Mouse (Mus musculus) liver, embryonic 15.5 days (tissue): ENCODE measurements around the gene Emg1. TPM values are rescaled to one million over a fixed set of nuclear protein-coding genes. Genes with fewer than 3 reads are reported as not detected.

Experiments used
- ATAC-seq: fragments of 200-750 bp; cut with Nextera tagmentation; 2 replicates; pipeline ENCODE4 v1.8.0; 2017; ENCODE audit warnings: moderate number of reproducible peaks, mild to moderate bottlenecking, moderate library complexity; ENCODE audit not compliant: insufficient read depth
- H3K27ac ChIP-seq: fragments of 300-500 bp; sonication (generic); replicated peaks from 2 replicates; pipeline ENCODE4 v1.5.1; 2015; ENCODE audit warnings: mild to moderate bottlenecking, inconsistent platforms
- H3K27me3 ChIP-seq: fragments of 300-500 bp; sonication (generic); 2 replicates; pipeline ENCODE4 v1.6.1; 2015; ENCODE audit warnings: mild to moderate bottlenecking, inconsistent platforms
- H3K36me3 ChIP-seq: fragments of 300-500 bp; sonication (generic); replicated peaks from 2 replicates; pipeline ENCODE4 v1.6.1; 2015; ENCODE audit warnings: moderate library complexity, mild to moderate bottlenecking, inconsistent platforms
- H3K4me1 ChIP-seq: fragments of 300-500 bp; sonication (generic); replicated peaks from 2 replicates; pipeline ENCODE4 v1.6.1; 2015; ENCODE audit warnings: inconsistent platforms
- H3K4me2 ChIP-seq: fragments of 300-500 bp; sonication (generic); 2 replicates; pipeline ENCODE4 v1.6.1; 2015; ENCODE audit warnings: moderate library complexity, mild to moderate bottlenecking, inconsistent platforms
- H3K4me3 ChIP-seq: fragments of 300-500 bp; sonication (generic); replicated peaks from 2 replicates; pipeline ENCODE4 v1.5.1; 2015; ENCODE audit warnings: mild to moderate bottlenecking, inconsistent platforms
- H3K9ac ChIP-seq: fragments of 300-500 bp; sonication (generic); 2 replicates; pipeline ENCODE4 v1.6.1; 2015; ENCODE audit warnings: moderate library complexity, mild to moderate bottlenecking, inconsistent platforms
- H3K9me3 ChIP-seq: fragments of 300-500 bp; sonication (generic); replicated peaks from 2 replicates; pipeline ENCODE4 v1.6.1; 2016; ENCODE audit warnings: inconsistent platforms
- WGBS: fragments of 180-500 bp; shearing (Covaris S2); methylation state at CpG from one replicate; pipeline ENCODE4 v1.1.7; 2015; ENCODE audit warnings: mixed read lengths; ENCODE audit not compliant: insufficient replicate concordance; 5-methylcytosine and 5-hydroxymethylcytosine counted together
- polyA plus RNA-seq: library from polyadenylated mRNA; unstranded; fragments of >200 nt; fragmentation: Nextera tagmentation; extraction: Ambion mirVana; gene quantifications from 2 replicates; pipeline ENCODE4 v1.2.1, GENCODE M21; 2015

Gene Emg1
- polyA plus RNA-seq, 1 experiment from 2014 or later: 128 TPM

- Histone ChIP-seq H3K9ac (no peak overlapping the region), H3K9me3 (no peaks in the 10 kb centered on the region), H3K27ac (no peak overlapping the region), H3K4me2 (no peak overlapping the region), H3K27me3 (no peaks in the 10 kb centered on the region), H3K36me3 (peaks cover 99% of the 10 kb centered on the region), H3K4me1 (peaks cover 29% of the 10 kb centered on the region), H3K4me3 (no peak overlapping the region)
- no peak for ATAC-seq
- WGBS: 38% methylated on average over 7 of the region's 7 CpGs
Measured at GRCm38 (mm10) chr6:124703789-124704188, 8.2 kb downstream of the Emg1 start.

DNA sequence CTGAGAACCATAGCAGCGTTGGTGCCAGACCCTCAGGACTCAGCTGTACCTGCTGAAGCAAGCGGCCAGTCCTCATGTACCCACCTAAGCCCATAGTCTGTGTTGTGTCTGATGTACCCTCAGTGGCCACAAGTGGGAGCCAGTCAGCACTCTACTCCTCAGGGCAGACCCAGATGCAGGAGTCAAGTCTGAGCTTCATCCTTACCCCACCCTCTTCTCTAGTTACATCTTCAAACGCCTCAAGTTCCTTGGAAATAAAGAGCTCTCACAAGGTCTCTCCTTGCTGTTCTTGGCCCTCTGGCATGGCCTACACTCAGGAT lies 9.2 kb downstream of the Emg1 start:
- Histone ChIP-seq H3K4me1 (peaks cover 19% of the 10 kb centered on the region; the same call in 1 of the 2 replicates), H3K36me3 (peaks cover 99% of the 10 kb centered on the region), H3K4me3 (no peak overlapping the region), H3K27me3 (no peaks in the 10 kb centered on the region), H3K9ac (no peak overlapping the region), H3K4me2 (no peak overlapping the region), H3K27ac (no peak overlapping the region), H3K9me3 (no peaks in the 10 kb centered on the region)
- 57% methylated on average over 3 of the region's 3 CpGs for WGBS
- ATAC-seq: peak; percentile 51; the same call in 1 of the 2 replicates

DNA sequence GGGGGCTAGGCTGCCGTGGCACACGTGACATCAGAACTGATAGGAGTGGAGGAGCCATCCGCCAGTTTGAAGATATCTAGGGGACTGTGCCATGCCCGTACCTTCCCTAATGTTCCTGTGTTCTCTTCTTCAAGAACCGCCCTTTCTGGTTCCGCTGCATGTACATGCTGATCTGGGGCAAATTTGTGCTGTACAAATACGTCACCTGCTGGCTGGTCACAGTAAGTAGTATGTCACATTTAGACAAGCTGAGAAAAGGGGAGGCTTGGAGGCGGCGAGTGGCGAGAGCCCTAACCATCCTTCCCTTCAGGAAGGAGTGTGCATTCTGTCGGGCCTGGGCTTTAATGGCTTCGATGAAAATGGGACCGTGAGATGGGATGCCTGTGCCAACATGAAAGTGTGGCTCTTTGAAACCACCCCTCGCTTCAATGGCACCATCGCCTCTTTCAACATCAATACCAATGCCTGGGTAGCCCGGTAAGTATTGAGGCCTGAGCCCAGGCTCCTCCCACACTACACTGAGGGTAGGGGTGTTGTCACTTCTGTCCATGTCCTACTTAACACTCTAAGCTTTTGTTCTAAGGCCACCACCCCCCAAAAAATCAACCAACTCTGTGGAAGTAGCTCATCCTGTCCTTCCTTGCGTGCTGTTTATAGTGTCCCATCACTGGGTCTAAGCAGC lies 9.7 kb downstream of the Emg1 start:
- no peak for ATAC-seq
- 75% methylated on average over 17 of the region's 17 CpGs for WGBS
- Histone ChIP-seq H3K4me2 (no peak overlapping the region), H3K9ac (no peak overlapping the region), H3K4me3 (no peak overlapping the region), H3K27me3 (no peaks in the 10 kb centered on the region), H3K4me1 (peaks cover 19% of the 10 kb centered on the region; the same call in 1 of the 2 replicates), H3K27ac (no peak overlapping the region), H3K9me3 (no peaks in the 10 kb centered on the region), H3K36me3 (peaks cover 96% of the 10 kb centered on the region)

- Histone ChIP-seq H3K27ac (no peak overlapping the region), H3K4me3 (no peak overlapping the region), H3K9ac (no peak overlapping the region), H3K36me3 (peaks cover 92% of the 10 kb centered on the region), H3K9me3 (no peaks in the 10 kb centered on the region), H3K4me2 (no peak overlapping the region), H3K4me1 (peaks cover 19% of the 10 kb centered on the region; the same call in 1 of the 2 replicates), H3K27me3 (no peaks in the 10 kb centered on the region)
- no peak for ATAC-seq
- WGBS: 88% methylated on average over 8 of the region's 8 CpGs
Measured at GRCm38 (mm10) chr6:124701338-124701737, 10.6 kb downstream of the Emg1 start.

DNA sequence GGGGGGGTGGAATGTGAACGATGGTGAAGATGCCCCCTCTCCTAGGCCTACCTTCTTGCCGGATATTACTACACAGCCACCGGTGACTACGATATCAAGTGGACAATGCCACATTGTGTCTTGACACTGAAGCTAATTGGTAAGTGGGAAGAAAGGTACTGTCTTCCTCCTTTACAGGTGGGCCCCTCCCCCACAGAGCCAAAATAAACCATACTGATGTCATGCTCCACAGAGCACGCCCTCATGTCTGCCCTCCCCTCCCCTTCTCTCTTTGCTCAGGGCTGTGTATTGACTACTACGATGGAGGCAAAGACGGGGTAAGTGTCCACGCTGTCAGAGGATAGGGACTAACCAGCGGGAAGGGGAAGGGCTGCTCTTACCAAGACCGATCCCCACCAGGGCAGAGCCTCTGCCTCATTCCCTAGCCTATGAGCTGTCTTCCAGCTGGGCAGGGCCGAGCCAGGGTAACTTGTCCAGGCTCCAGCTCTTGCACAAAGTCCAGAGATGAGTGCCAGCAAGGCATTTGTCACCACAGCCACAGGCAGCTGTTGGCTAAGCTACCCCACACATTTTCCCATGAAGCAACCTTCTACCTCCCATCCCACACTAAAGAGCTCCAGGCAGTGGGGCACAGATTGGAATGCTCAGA lies 11.9 kb downstream of the Emg1 start:
- Histone ChIP-seq H3K4me1 (peaks cover 19% of the 10 kb centered on the region; the same call in 1 of the 2 replicates), H3K27ac (peak overlapping the region; percentile 38; the same call in 1 of the 2 replicates), H3K9me3 (no peaks in the 10 kb centered on the region), H3K27me3 (no peaks in the 10 kb centered on the region), H3K9ac (no peak overlapping the region), H3K36me3 (peaks cover 90% of the 10 kb centered on the region), H3K4me2 (no peak overlapping the region), H3K4me3 (no peak overlapping the region)
- WGBS: 81% methylated on average over 11 of the region's 11 CpGs
- ATAC-seq: peak; percentile 7; the same call in 1 of the 2 replicates

GRCm38 (mm10) chr6:124699366-124699765 lies 12.6 kb downstream of the Emg1 start:
- no peaks in the 10 kb centered on the region for H3K27me3 ChIP-seq
- no peaks in the 10 kb centered on the region for H3K9me3 ChIP-seq
- peaks cover 83% of the 10 kb centered on the region for H3K36me3 ChIP-seq
- no peak overlapping the region for H3K4me2 ChIP-seq
- 0 out of 2 replicates have a peak overlapping the region, but pooled peaks have one; percentile 42 for H3K27ac ChIP-seq
- H3K9ac ChIP-seq: no peak overlapping the region
- 79% methylated on average over 4 of the region's 4 CpGs for WGBS
- H3K4me1 ChIP-seq: peaks cover 21% of the 10 kb centered on the region; the same call in 1 of the 2 replicates
- ATAC-seq: no peak
- no peak overlapping the region for H3K4me3 ChIP-seq

DNA sequence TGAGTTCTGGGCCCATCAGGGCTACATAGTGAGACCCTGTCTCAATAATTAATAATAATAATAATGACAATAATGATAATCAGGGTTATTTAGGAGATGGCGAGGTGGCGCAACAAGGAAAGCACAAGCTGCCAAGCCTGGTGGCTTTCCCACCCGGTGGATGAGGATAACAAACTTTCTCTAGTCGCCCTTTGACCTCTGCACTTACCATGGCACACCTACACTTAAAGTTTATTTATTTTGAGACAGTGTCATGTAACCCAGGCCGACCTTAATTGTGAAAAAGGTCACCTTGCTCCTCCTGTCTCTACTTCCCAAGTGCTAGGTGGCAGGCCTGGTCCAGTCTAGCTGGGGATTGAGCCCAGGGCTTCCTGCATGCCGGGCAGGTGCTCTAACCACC lies 13.2 kb downstream of the Emg1 start:
- Histone ChIP-seq H3K27ac (no peak overlapping the region), H3K9ac (no peak overlapping the region)

DNA sequence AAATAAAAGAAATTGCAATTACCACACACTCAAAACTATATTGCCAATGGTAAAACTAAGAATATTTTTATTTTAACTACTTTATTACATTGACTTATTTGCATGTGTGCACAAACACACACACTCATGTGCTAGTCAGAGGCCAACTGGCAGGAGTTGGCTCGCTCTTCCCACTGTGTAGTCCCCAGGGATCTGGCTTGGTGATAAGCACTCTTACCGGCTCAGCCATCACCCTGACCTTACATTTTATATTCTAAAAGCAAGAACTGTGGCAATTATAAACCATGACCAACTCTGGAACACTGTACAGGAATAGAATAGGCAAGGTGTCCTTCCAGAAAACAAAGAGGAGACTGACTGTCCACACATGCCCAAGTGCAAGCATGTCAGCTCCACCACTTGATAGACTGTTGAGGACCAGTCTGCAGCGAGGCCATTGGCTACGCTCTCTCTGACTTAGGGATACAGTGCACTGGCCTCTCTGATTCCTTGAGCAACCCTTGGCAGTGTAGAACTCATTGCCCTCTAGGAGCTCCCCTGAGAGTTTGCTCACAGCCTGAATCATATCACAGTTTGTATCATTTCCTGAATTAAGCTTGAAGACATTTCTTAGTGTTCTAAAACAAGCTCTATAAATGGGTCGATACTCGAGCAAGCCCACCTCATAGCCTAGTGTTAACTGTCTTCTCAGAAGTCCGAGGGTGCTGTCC lies 15.4 kb downstream of the Emg1 start:
- Histone ChIP-seq H3K36me3 (peaks cover 55% of the 10 kb centered on the region), H3K4me3 (no peak overlapping the region), H3K9me3 (no peaks in the 10 kb centered on the region), H3K9ac (no peak overlapping the region), H3K4me2 (no peak overlapping the region), H3K27me3 (no peaks in the 10 kb centered on the region), H3K4me1 (peaks cover 30% of the 10 kb centered on the region), H3K27ac (no peak overlapping the region)
- ATAC-seq: no peak
- WGBS: 81% methylated on average over 7 of the region's 7 CpGs

More for the DNA sequence above, 13.2 kb downstream of the Emg1 start:
- Histone ChIP-seq H3K4me3 (no peak overlapping the region), H3K27me3 (no peaks in the 10 kb centered on the region), H3K36me3 (peaks cover 77% of the 10 kb centered on the region), H3K4me2 (no peak overlapping the region), H3K9me3 (no peaks in the 10 kb centered on the region), H3K4me1 (peaks cover 24% of the 10 kb centered on the region)
- WGBS: 78% methylated on average over 6 of the region's 6 CpGs
- ATAC-seq: no peak

GRCm38 (mm10) chr6:124694166-124694955 lies 17.6 kb downstream of the Emg1 start:
- H3K36me3 ChIP-seq: peaks cover 33% of the 10 kb centered on the region
- no peak overlapping the region for H3K9ac ChIP-seq
- no peaks in the 10 kb centered on the region for H3K27me3 ChIP-seq
- H3K4me3 ChIP-seq: no peak overlapping the region
- peaks cover 28% of the 10 kb centered on the region for H3K4me1 ChIP-seq
- H3K27ac ChIP-seq: no peak overlapping the region; the same call in 1 of the 2 replicates
- no peaks in the 10 kb centered on the region for H3K9me3 ChIP-seq
- WGBS: 76% methylated on average over 15 of the region's 15 CpGs
- 0 out of 2 replicates have a peak, but pooled peaks have one; percentile 23 for ATAC-seq
- H3K4me2 ChIP-seq: no peak overlapping the region

DNA sequence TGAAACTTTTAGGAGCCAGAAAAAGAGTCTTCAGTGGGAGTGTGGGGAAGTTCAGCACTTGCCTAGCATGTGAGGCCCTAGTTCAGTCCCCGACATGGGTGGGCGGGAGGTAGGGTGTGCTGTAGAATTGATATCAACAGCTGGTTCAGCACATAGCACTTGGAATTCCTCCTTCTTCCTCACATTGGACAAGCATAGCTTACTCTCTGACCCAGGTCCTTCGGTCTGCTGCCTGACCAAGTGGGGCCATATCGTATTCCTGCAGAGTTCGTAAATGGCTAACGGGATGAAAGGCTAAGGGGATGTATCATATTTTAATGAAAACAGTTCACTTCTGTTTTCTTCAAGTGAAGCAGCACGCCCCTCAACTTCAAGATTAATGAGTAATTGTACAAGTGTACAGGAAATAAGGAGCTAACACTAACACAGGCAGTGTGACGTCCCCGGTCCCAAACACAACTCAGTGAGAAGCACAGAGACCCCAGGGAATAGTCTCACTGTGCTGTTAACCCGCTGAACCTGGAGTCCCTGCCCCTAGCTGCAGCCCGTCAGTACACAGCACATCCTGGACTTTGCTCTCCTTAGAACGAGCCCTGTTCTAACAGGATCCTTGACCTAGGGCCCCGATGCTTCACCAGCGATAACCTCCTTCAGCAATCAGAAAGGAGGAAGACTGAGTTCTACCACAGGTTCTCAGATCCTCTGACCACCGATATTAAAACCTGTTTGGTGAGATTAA lies 18.6 kb downstream of the Emg1 start:
- Histone ChIP-seq H3K9me3 (no peaks in the 10 kb centered on the region), H3K27me3 (no peaks in the 10 kb centered on the region), H3K27ac (no peak overlapping the region), H3K4me1 (peaks cover 31% of the 10 kb centered on the region), H3K4me2 (no peak overlapping the region), H3K4me3 (no peak overlapping the region), H3K36me3 (peaks cover 23% of the 10 kb centered on the region), H3K9ac (no peak overlapping the region)
- 77% methylated on average over 15 of the region's 15 CpGs for WGBS
- no peak for ATAC-seq
